Mouse (Mus musculus) CH12.LX (cell line): ENCODE measurements around the gene Ankrd17. TPM values are rescaled to one million over a fixed set of nuclear protein-coding genes. Genes with fewer than 3 reads are reported as not detected.

Source experiments
- DNase-seq: peaks from one replicate; pipeline ENCODE4 v3.0.0-alpha.2; 2013; ENCODE audit errors: extremely low read depth
- H3K27ac ChIP-seq: 2 replicates; pipeline ENCODE4 v1.5.1; 2012; ENCODE audit warnings: low read depth, mild to moderate bottlenecking, control low read depth, moderate library complexity; ENCODE audit not compliant: insufficient read depth
- H3K27me3 ChIP-seq: replicated peaks from 2 replicates; pipeline ENCODE3; 2012; ENCODE audit warnings: inconsistent platforms
- H3K36me3 ChIP-seq, 2 experiments: replicated peaks in 1 of 2; 2 replicates each; pipeline versions ENCODE3 to v1.6.1; 2012; ENCODE audit warnings: inconsistent platforms in 1 of 2, low read length in 1 of 2, mild to moderate bottlenecking in 1 of 2, mixed read lengths in 1 of 2, moderate library complexity in 1 of 2; ENCODE audit not compliant: control insufficient read depth in 1 of 2, insufficient read depth in 1 of 2
- H3K4me1 ChIP-seq, 2 experiments: 2 replicates each; pipeline ENCODE4 v1.6.1; 2012; ENCODE audit warnings: inconsistent platforms in 1 of 2, moderate library complexity in 1 of 2; ENCODE audit not compliant: insufficient read depth in 2 of 2, control insufficient read depth in 1 of 2
- H3K4me2 ChIP-seq: 2 replicates; pipeline ENCODE4 v1.6.1; 2012; ENCODE audit warnings: low read depth, mild to moderate bottlenecking, control low read depth; ENCODE audit not compliant: poor library complexity, insufficient read depth, severe bottlenecking
- H3K4me3 ChIP-seq, 3 experiments: fragments of 150-350 bp in 1 of 3; sonication (generic) in 1 of 3; replicated peaks in 1 of 3; 2 replicates each; pipeline versions ENCODE3 to v1.5.1; 2011 to 2012; ENCODE audit warnings: low read depth in 2 of 3, low read length in 2 of 3, mild to moderate bottlenecking in 2 of 3, moderate library complexity in 2 of 3, control low read depth in 1 of 3, improper control_type of control experiment in 1 of 3, inconsistent platforms in 1 of 3, mixed read lengths in 1 of 3; ENCODE audit not compliant: poor library complexity in 1 of 3
- H3K79me2 ChIP-seq: replicated peaks from 2 replicates; pipeline ENCODE4 v1.6.1; 2012; ENCODE audit warnings: mild to moderate bottlenecking, moderate library complexity; ENCODE audit not compliant: control insufficient read depth, poor library complexity, insufficient read depth, severe bottlenecking; ENCODE audit errors: extremely low read depth
- H3K9ac ChIP-seq: 2 replicates; pipeline ENCODE4 v1.6.1; 2012; ENCODE audit warnings: low read depth, mild to moderate bottlenecking, control low read depth, moderate library complexity; ENCODE audit not compliant: insufficient read depth
- H3K9me3 ChIP-seq: replicated peaks from 2 replicates; pipeline ENCODE3; 2012; ENCODE audit warnings: low read length, inconsistent platforms, mixed read lengths
- CHD1 ChIP-seq: IDR thresholded peaks from 2 replicates; pipeline ENCODE4 v1.6.1; 2012; ENCODE audit warnings: low read depth, low read length, improper control_type of control experiment, inconsistent platforms
- CTCF ChIP-seq, 2 experiments: IDR thresholded peaks in 1 of 2; conservative IDR thresholded peaks in 1 of 2; 2 replicates each; pipeline ENCODE4 v1.5.1; 2011 to 2012; ENCODE audit warnings: low read depth in 2 of 2, low read length in 2 of 2, improper control_type of control experiment in 1 of 2, inconsistent platforms in 1 of 2, mild to moderate bottlenecking in 1 of 2, moderate library complexity in 1 of 2
- ELF1 ChIP-seq: IDR thresholded peaks from 2 replicates; pipeline ENCODE4 v1.6.1; 2014; ENCODE audit warnings: low read depth, mild to moderate bottlenecking, inconsistent platforms, low read length, improper control_type of control experiment
- EP300 ChIP-seq: IDR thresholded peaks from 2 replicates; pipeline ENCODE4 v1.6.1; 2011; ENCODE audit warnings: low read length, improper control_type of control experiment
- ETS1 ChIP-seq: conservative IDR thresholded peaks from 2 replicates; pipeline ENCODE4 v1.6.1; 2012; ENCODE audit warnings: low read depth, mild to moderate bottlenecking, inconsistent platforms, low read length, improper control_type of control experiment, moderate library complexity
- HCFC1 ChIP-seq: IDR thresholded peaks from 2 replicates; pipeline ENCODE4 v1.6.1; 2012; ENCODE audit warnings: low read depth, mild to moderate bottlenecking, inconsistent platforms, low read length, improper control_type of control experiment
- IRF4 ChIP-seq: IDR thresholded peaks from 2 replicates; pipeline ENCODE4 v1.6.1; 2014; ENCODE audit warnings: low read depth, mild to moderate bottlenecking, inconsistent platforms, low read length, improper control_type of control experiment
- JUND ChIP-seq: conservative IDR thresholded peaks from 2 replicates; pipeline ENCODE4 v1.6.1; 2011; ENCODE audit warnings: low read depth, low read length, improper control_type of control experiment
- KAT2A ChIP-seq: IDR thresholded peaks from 2 replicates; pipeline ENCODE4 v1.6.1; 2012; ENCODE audit warnings: low read length, improper control_type of control experiment, inconsistent platforms; ENCODE audit not compliant: insufficient replicate concordance
- MAFK ChIP-seq: IDR thresholded peaks from 2 replicates; pipeline ENCODE4 v1.6.1; 2011; ENCODE audit warnings: low read length, improper control_type of control experiment; ENCODE audit not compliant: insufficient replicate concordance
- MAX ChIP-seq: IDR thresholded peaks from 2 replicates; pipeline ENCODE4 v1.6.1; 2011; ENCODE audit warnings: low read length, improper control_type of control experiment
- MEF2A ChIP-seq: IDR thresholded peaks from 2 replicates; pipeline ENCODE4 v1.6.1; 2014; ENCODE audit warnings: low read depth, mild to moderate bottlenecking, inconsistent platforms, low read length, improper control_type of control experiment, borderline replicate concordance
- NRF1 ChIP-seq: IDR thresholded peaks from 2 replicates; pipeline ENCODE4 v1.6.1; 2014; ENCODE audit warnings: low read depth, mild to moderate bottlenecking, inconsistent platforms, low read length, improper control_type of control experiment, moderate library complexity
- POLR2A ChIP-seq: IDR thresholded peaks from 2 replicates; pipeline ENCODE4 v1.6.1; 2011; ENCODE audit warnings: low read depth, mild to moderate bottlenecking, improper control_type of control experiment, low read length
- POLR2AphosphoS2 ChIP-seq: IDR thresholded peaks from 2 replicates; pipeline ENCODE4 v1.6.1; 2011; ENCODE audit warnings: low read depth, low read length, improper control_type of control experiment
- RAD21 ChIP-seq: IDR thresholded peaks from 2 replicates; pipeline ENCODE4 v1.6.1; 2011; ENCODE audit warnings: low read depth, mild to moderate bottlenecking, low read length, improper control_type of control experiment, moderate library complexity
- RCOR1 ChIP-seq: conservative IDR thresholded peaks from 2 replicates; pipeline ENCODE4 v1.6.1; 2012; ENCODE audit warnings: low read depth, mild to moderate bottlenecking, inconsistent platforms, low read length, improper control_type of control experiment
- SMC3 ChIP-seq: IDR thresholded peaks from 2 replicates; pipeline ENCODE4 v1.6.1; 2011; ENCODE audit warnings: low read depth, low read length, improper control_type of control experiment
- TBP ChIP-seq: conservative IDR thresholded peaks from 2 replicates; pipeline ENCODE4 v1.6.1; 2011; ENCODE audit warnings: low read depth, low read length, improper control_type of control experiment
- TCF12 ChIP-seq: IDR thresholded peaks from 2 replicates; pipeline ENCODE4 v1.6.1; 2014; ENCODE audit warnings: low read depth, mild to moderate bottlenecking, inconsistent platforms, low read length, improper control_type of control experiment
- USF1 ChIP-seq: IDR thresholded peaks from 2 replicates; pipeline ENCODE4 v1.6.1; 2014; ENCODE audit warnings: low read depth, mild to moderate bottlenecking, inconsistent platforms, low read length, improper control_type of control experiment
- ZKSCAN1 ChIP-seq: IDR thresholded peaks from 2 replicates; pipeline ENCODE4 v1.6.1; 2012; ENCODE audit warnings: low read depth, inconsistent platforms, low read length, improper control_type of control experiment, borderline replicate concordance
- ZNF384 ChIP-seq: IDR thresholded peaks from 2 replicates; pipeline ENCODE4 v1.6.1; 2012; ENCODE audit warnings: low read depth, low read length, improper control_type of control experiment, inconsistent platforms
- dilution Hi-C: fragments of 300-500 bp; cut with MboI; formaldehyde crosslinking; loops from 2 replicates; pipeline ENCODE4 v1.14.3; 2020; ENCODE audit warnings: low sequenced_read_pairs; ENCODE audit not compliant: extremely low pct_unique_long_range_greater_than_20kb, extremely low pct_ligation_motif_present
- in situ Hi-C: fragments of 300-500 bp; cut with MboI; formaldehyde crosslinking; loops from 3 replicates; pipeline ENCODE4 v1.14.3; 2019; ENCODE audit warnings: low sequenced_read_pairs, low pct_ligation_motif_present, low pct_unique_long_range_greater_than_20kb, mixed read lengths
- polyA plus RNA-seq: library from polyadenylated mRNA; unstranded; fragments of >175 nt; gene quantifications from 2 replicates; pipeline ENCODE4 v1.2.1, GENCODE M21; 2012; ENCODE audit warnings: low read depth; ENCODE audit not compliant: insufficient read length
- total RNA-seq, 2 experiments: library from RNA; depleted of rRNA; stranded (reverse); fragments of 300-350 nt in 1 of 2; fragments of >200 nt in 1 of 2; gene quantifications; 2 replicates each; pipeline ENCODE4 v1.2.3; 2012 to 2014

Ankrd17 gene
- total and polyA plus RNA-seq, 3 experiments = 31.7 to 71.5 (median 36.3) TPM

- TF ChIP-seq KAT2A (no peak), RCOR1 (no peak), TBP (peak; percentile 35; the same call in 1 of the 2 replicates), IRF4 (peak; percentile 56; the same call in 1 of the 2 replicates), CTCF (conservative IDR thresholded peaks at IDR 0.05 in 1 of 2, IDR thresholded peaks at IDR 0.05 in 1 of 2; ENCODE audit: low read depth in 2 of 2, low read length in 2 of 2) (peak; percentile 68 to 84), HCFC1 (peak; percentile 18; the same call in 1 of the 2 replicates), POLR2A (peak; percentile 44; the same call in 1 of the 2 replicates), ELF1 (0 out of 2 replicates have a peak, but pooled peaks have one; percentile 6), RAD21 (peak; percentile 54), CHD1 (peak; percentile 99), SMC3 (peak; percentile 45), ETS1 (no peak), MAFK (no peak), TCF12 (peak; percentile 50; the same call in 1 of the 2 replicates), MEF2A (peak; percentile 55; the same call in 1 of the 2 replicates)
- TF ChIP-seq, all 38 proteins: peak for 11
- Histone ChIP-seq H3K27ac (no peak overlapping the region), H3K4me3 (peak overlapping the region in 1 of 3 experiments; percentile 26), H3K4me1 (peaks cover 10 to 14% of the 10 kb centered on the region in 2 experiments), H3K9ac (peak overlapping the region; percentile 58), H3K9me3 (no peaks in the 10 kb centered on the region), H3K79me2 (no peaks in the 10 kb centered on the region), H3K4me2 (no peak overlapping the region), H3K27me3 (no peaks in the 10 kb centered on the region), H3K36me3 (no peaks in the 10 kb centered on the region)
- dilution Hi-C loops (no loop called here), in situ Hi-C loops (no loop called here)
- peak; percentile 79 for DNase-seq
These were observed 16.7 kb upstream of the Ankrd17 start for GRCm38 (mm10) chr5:90383080-90383479.

DNA sequence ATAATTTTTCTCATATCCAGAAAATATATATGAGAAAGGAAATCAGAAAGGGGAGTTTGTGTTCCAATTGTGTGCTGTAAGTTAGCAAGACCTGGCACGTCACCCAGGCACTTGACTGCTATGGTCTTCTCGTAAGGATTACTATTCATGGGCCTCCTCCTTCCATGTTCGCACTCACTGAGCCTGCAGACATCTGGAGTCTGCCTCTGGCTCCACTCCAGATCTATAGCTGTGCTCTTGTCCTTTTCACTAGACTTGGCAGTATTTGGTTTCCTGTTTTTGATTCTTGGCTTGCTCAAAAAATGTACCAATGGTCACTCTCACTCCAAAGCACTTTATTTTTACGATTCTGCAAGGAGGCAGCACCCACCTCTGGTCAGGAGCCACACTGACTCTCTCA is 15.1 kb upstream of the Ankrd17 start:
- H3K79me2 ChIP-seq = no peaks in the 10 kb centered on the region
- no peak overlapping the region for H3K4me3 ChIP-seq
- dilution Hi-C loops = no loop called here
- DNase-seq = no peak
- in situ Hi-C loops = no loop called here
- no peak overlapping the region for H3K27ac ChIP-seq
- peaks cover 5 to 14% of the 10 kb centered on the region in 2 experiments for H3K4me1 ChIP-seq
- H3K4me2 ChIP-seq = no peak overlapping the region
- no peak overlapping the region for H3K9ac ChIP-seq
- TF ChIP-seq NRF1 (no peak), ETS1 (no peak), USF1 (no peak), JUND (no peak), POLR2AphosphoS2 (no peak), SMC3 (no peak), HCFC1 (no peak), ZNF384 (no peak), MAX (no peak), ZKSCAN1 (no peak), EP300 (no peak)
- H3K27me3 ChIP-seq = no peaks in the 10 kb centered on the region
- no peaks in the 10 kb centered on the region for H3K9me3 ChIP-seq
- no peaks in the 10 kb centered on the region for H3K36me3 ChIP-seq
